Mouse (Mus musculus): ENCODE measurements around the gene Cyp2c67.
"Not testable (repeated sequence)": the region's sequence is repeated elsewhere in the genome, so short reads cannot be mapped to it uniquely, and the experiment has no call there.

The Cyp2c67 gene

DNA sequence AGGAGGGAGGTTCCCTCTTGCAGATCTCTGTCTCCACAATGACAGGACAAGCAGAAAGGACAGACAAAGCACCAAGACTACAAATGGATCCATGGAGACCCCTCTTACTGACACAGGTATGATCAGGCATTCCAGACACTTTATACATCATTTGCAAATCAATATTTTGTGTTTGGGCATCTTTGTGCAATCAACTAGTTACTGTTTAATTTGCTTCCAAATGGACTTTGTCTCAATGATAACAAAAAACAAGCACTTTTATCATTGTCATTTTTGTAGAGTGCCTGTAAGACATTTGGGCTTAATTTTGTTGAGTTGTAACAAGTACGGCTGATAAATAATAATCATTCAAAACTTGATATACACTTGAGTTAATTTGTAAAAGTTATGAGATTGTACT, at the start of gene Cyp2c67:
TSS of gene Cyp2c67 (minus strand) at position 114 of the 400 bp plus-strand sequence.
- no peak for DNase-seq

DNA sequence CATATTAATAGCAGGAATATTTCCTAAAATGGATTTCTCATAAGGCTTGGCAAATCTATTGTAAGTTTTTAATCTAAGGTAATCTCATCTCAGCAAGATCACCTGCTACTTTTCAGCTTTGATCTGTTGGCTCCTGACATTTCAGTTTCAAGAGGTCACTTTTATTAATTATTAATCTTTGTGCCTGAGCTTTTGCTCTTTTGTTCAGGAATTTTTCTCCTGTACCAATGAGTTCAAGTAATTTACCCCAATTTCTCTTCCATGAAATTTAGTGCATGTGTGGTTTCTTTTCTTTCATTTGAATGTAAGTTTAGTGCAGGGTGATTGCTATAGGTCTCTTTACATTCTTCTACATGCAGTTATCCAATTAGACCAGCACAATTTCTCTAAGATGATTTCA, 16.8 kb upstream of the Cyp2c67 start:
- DNase-seq: not testable (repeated sequence)

DNA sequence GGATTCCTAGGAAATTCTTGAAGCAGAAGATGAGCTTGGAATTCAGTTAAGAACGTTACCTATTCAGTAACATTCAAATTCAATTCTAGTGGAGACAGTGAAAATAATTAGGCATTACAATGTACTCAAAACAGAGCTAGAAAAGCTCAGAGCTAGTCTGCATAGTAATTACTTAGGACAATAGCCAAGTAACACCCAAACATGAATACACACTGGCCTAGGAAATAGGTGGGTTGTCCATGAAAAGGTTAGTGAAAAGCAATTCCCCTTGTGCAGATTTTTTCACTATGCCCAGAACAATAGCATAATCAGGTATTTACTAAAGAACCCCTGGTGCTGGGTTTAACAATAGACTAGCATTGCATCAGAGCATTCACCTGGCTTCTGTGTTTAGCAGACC, 3.5 kb upstream of the Cyp2c67 start:
- DNase-seq: no peak

DNA sequence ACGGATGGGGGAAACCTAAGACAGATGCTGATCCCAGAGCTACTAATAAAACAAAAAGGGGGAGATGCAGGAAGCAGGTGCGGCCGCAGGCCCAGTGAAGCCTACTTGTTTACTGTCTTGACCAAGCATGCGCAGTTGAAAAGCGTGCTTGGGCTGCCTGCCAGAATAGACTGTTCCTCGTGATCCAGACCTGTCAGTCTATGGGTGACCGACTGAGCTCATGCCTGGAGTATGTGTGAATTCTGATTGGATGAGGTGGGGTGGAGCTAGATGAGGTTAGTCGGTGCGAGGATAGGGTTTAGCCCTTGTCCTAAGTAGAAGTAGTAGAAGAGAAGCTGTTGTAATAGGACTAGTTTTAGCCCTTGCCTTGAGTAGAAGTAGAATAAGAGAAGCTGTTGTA, 1.3 kb downstream of the Cyp2c67 start:
- DNase-seq: no peak

DNA sequence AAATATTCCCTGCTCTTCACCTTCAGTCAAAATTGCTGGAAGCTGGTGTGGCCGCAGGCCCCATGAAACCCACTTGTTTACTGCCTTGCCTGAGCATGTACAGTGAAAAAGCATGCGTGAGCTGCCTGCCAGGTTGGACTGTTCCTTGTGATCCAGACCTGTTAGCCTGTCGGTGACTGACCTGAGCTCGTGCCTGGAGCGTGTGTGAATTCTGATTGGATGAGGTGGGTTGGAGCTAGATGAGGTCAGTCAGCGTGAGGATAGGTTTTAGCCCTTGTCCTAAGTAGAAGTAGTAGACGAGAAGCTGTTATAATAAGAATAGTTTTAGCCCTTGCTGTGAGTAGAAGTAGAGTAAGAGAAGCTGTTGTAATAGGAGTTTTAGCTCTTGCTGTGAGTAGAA, 4.3 kb downstream of the Cyp2c67 start:
- DNase-seq: not testable (repeated sequence)

Measured in right cerebral cortex, adult 18-20 months (tissue).